Mouse (Mus musculus) cerebellum, adult 2 months (tissue): ENCODE measurements around the gene Acvr2b. TPM values are rescaled to one million over a fixed set of nuclear protein-coding genes. Genes with fewer than 3 reads are reported as not detected.

ENCODE experiments used
- DNase-seq, 2 experiments: peaks; one replicate each; pipeline ENCODE4 v3.0.0; 2021
- H3K27ac ChIP-seq: fragments of 200-500 bp; 2 replicates; pipeline ENCODE4 v1.5.1; 2012; ENCODE audit warnings: low read length, control low read depth, inconsistent platforms; ENCODE audit not compliant: insufficient read depth
- H3K27me3 ChIP-seq: fragments of 200-500 bp; 2 replicates; pipeline ENCODE4 v1.6.1; 2012; ENCODE audit warnings: inconsistent platforms, mild to moderate bottlenecking, low read length, moderate library complexity; ENCODE audit not compliant: control insufficient read depth, insufficient read depth
- H3K4me1 ChIP-seq: fragments of 200-500 bp; 2 replicates; pipeline ENCODE4 v1.6.1; 2011; ENCODE audit warnings: low read length; ENCODE audit not compliant: control insufficient read depth, insufficient read depth
- H3K4me3 ChIP-seq: fragments of 200-500 bp; replicated peaks from 2 replicates; pipeline ENCODE3; 2011; ENCODE audit warnings: mild to moderate bottlenecking, low read depth, low read length, control low read depth; ENCODE audit not compliant: insufficient read depth
- CTCF ChIP-seq: fragments of 200-500 bp; IDR thresholded peaks from 2 replicates; pipeline ENCODE4 v1.5.1; 2011; ENCODE audit warnings: low read depth, mild to moderate bottlenecking, control low read depth, low read length, moderate library complexity, borderline replicate concordance; ENCODE audit not compliant: insufficient read depth
- POLR2A ChIP-seq: fragments of 200-500 bp; IDR thresholded peaks from 2 replicates; pipeline ENCODE4 v1.6.1; 2011; ENCODE audit warnings: low read length, control low read depth, borderline replicate concordance; ENCODE audit not compliant: insufficient read depth
- WGBS: fragments of 180-500 bp; shearing (Covaris S2); methylation state at CpG from one replicate; pipeline ENCODE4 v1.1.7; 2018; 5-methylcytosine and 5-hydroxymethylcytosine counted together
- polyA plus RNA-seq: library from polyadenylated mRNA; depleted of rRNA; stranded (reverse); fragments of >200 nt; gene quantifications from 2 replicates; pipeline ENCODE4 v1.2.3, GENCODE M21; 2012; rRNA removed

The Acvr2b gene
- polyA plus RNA-seq, 1 experiment, result 4.5 TPM

DNA sequence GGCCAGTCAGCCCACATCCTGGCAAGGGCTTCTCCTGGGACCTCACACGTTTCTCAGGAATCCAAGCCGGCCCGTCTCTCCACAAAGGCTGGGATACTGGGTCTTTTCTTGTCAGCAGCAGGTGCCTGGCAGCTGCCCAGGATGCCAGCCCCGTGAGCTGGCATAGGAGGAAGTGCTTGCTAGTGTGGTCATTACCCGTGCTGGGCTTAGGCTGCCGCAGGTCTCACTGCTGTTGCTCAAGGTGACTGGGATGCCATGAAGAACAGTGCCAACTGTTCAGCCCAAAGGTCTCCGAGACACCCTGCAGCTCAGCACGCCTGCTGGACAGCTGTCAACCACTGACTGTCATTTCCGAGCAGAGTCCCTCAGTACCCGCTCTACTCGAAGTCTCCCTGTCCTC is 76.4 kb downstream of the Acvr2b start:
- WGBS, result 12% methylated on average over 11 of the region's 11 CpGs
- no peak overlapping the region for H3K27ac ChIP-seq
- no peak for TF ChIP-seq POLR2A
- no peak for TF ChIP-seq CTCF
- H3K27me3 ChIP-seq, result no peaks in the 10 kb centered on the region
- peaks cover 17% of the 10 kb centered on the region for H3K4me1 ChIP-seq
- H3K4me3 ChIP-seq, result no peak overlapping the region
- peak; percentile 18 to 21 for DNase-seq

- DNase-seq, result no peak
- Histone ChIP-seq H3K4me1 (peaks cover 17% of the 10 kb centered on the region), H3K4me3 (no peak overlapping the region), H3K27me3 (no peaks in the 10 kb centered on the region), H3K27ac (no peak overlapping the region)
- TF ChIP-seq POLR2A, result no peak
- no peak for TF ChIP-seq CTCF
- WGBS, result 38% methylated on average over 8 of the region's 8 CpGs
These were observed 77.4 kb downstream of the Acvr2b start for GRCm38 (mm10) chr9:119479297-119479696.

GRCm38 (mm10) chr9:119481612-119482011 is 79.7 kb downstream of the Acvr2b start:
- Histone ChIP-seq H3K27me3 (no peaks in the 10 kb centered on the region), H3K4me1 (peaks cover 17% of the 10 kb centered on the region), H3K27ac (no peak overlapping the region), H3K4me3 (no peak overlapping the region)
- TF ChIP-seq CTCF (no peak), POLR2A (no peak)
- 91% methylated on average over 4 of the region's 4 CpGs for WGBS
- no peak for DNase-seq

DNA sequence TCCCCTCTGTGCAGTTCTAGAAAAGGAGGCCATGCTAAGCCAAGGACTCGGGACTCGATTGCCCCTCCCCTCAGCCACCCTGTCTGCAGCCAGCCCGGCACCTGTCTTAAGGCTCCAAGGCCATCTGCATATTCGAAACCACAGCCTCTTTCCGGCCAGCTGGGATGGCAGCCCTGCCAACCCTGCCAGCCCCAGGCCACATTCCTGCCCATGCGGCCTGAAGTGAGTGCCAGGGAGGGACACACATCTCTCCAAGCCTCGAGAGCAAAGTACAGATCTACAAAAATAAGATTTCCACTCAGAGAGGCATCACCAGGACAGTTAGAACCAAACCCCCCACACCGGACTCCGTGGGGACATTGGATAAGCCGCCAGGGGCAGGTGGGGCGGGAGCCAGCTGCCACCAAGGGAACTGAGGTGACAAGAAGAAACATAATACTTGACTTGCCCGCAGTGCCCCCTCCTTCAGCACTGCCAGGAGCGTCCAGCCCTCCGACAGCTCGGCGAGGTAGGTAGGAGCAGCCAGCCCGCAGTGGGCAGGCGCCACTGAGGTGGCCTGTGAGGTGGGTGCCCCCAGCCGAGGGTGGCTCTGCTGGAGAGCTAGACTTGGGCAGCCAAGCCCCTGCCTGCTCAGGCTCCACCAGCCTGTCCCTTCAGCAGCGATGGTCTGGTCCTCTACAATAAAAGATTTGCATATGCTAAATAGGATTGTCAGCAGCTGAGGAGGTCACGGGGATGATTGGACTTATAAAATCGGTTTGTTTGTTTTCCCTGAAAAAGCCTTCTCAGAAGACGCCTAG is 81.8 kb downstream of the Acvr2b start:
- Histone ChIP-seq H3K4me3 (no peak overlapping the region), H3K27me3 (no peaks in the 10 kb centered on the region; the same call in 1 of the 2 replicates), H3K4me1 (peaks cover 12% of the 10 kb centered on the region), H3K27ac (no peak overlapping the region)
- 38% methylated on average over 23 of the region's 23 CpGs for WGBS
- TF ChIP-seq CTCF (no peak), POLR2A (no peak)
- peak; percentile 25 to 36 for DNase-seq

DNA sequence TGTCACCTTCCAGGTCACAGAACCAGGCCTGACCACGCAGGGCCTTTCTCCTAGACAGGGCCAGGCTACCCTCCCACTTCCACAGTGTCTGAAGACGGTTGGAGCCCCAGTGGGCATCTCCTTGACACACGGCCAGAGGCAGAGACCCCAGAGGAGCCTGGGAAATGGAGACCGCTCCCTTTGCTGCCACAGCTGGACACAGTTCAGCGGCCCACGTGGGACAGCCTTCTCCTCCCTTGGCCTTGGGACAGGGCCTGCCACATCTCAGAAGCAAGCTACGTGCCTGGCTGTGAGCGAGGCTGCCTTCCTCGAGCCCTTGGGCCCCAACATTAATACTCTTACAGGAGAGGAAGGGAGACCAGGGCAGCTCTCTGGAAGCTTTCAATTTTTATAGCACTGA is 82.5 kb downstream of the Acvr2b start:
- no peak for TF ChIP-seq POLR2A
- no peak for TF ChIP-seq CTCF
- no peak overlapping the region for H3K4me3 ChIP-seq
- H3K27me3 ChIP-seq, result no peaks in the 10 kb centered on the region; the same call in 1 of the 2 replicates
- 77% methylated on average over 9 of the region's 9 CpGs for WGBS
- no peak for DNase-seq
- H3K4me1 ChIP-seq, result peaks cover 8% of the 10 kb centered on the region
- H3K27ac ChIP-seq, result no peak overlapping the region

Other genes starting within 250 kb of the Acvr2b start
- 0.52 and 1.2 TPM in 2 replicates for gene Acaa1b, start 245.0 kb upstream of the Acvr2b start, polyA plus RNA-seq
- not detected in 2 replicates for gene Gm47289, start 243.0 kb upstream of the Acvr2b start, polyA plus RNA-seq
- gene Slc22a13, start 193.0 kb upstream of the Acvr2b start, polyA plus RNA-seq, result not detected in 2 replicates
- 45.7 and 47.9 TPM in 2 replicates for gene Oxsr1, start 79.7 kb upstream of the Acvr2b start, polyA plus RNA-seq
- 135 and 139 TPM in 2 replicates for gene Acaa1a, start 62.4 kb upstream of the Acvr2b start, polyA plus RNA-seq
- gene Myd88, start 60.7 kb upstream of the Acvr2b start, polyA plus RNA-seq, result 5.4 and 6.1 TPM in 2 replicates
- 5.9 and 6.1 TPM in 2 replicates for gene Xylb, start 44.7 kb upstream of the Acvr2b start, polyA plus RNA-seq
- not detected in 2 replicates for gene Slc22a14, start 36.6 kb upstream of the Acvr2b start, polyA plus RNA-seq
- 13.0 and 14.1 TPM in 2 replicates for gene Exog, start 42.8 kb downstream of the Acvr2b start, polyA plus RNA-seq
- 0.19 and 0.21 TPM in 2 replicates for gene Scn5a, start 176.9 kb downstream of the Acvr2b start, polyA plus RNA-seq